Mouse (Mus musculus) forebrain, embryonic 11.5 days (tissue): ENCODE measurements around the gene Trpm3. TPM values are rescaled to one million over a fixed set of nuclear protein-coding genes. Genes with fewer than 3 reads are reported as not detected.

Source experiments
- ATAC-seq: fragments of 200-750 bp; cut with Nextera tagmentation; replicated peaks from 2 replicates; pipeline ENCODE4 v1.8.0; 2017; ENCODE audit warnings: moderate TSS enrichment; ENCODE audit not compliant: low FRiP score
- DNase-seq: peaks from one replicate; pipeline ENCODE4 v3.0.0-alpha.2; 2017; ENCODE audit warnings: low spot score
- H3K27ac ChIP-seq: fragments of 300-500 bp; sonication (generic); 2 replicates; pipeline ENCODE4 v1.5.1; 2014; ENCODE audit warnings: low read depth, low read length
- H3K27me3 ChIP-seq: fragments of 300-500 bp; sonication (generic); 2 replicates; pipeline ENCODE4 v1.6.1; 2014; ENCODE audit warnings: mild to moderate bottlenecking, low read length, mixed read lengths; ENCODE audit not compliant: control insufficient read depth, insufficient read depth
- H3K36me3 ChIP-seq: fragments of 300-500 bp; sonication (generic); 2 replicates; pipeline ENCODE4 v1.6.1; 2014; ENCODE audit warnings: mild to moderate bottlenecking, low read length, moderate library complexity, mixed read lengths; ENCODE audit not compliant: control insufficient read depth, insufficient read depth
- H3K4me1 ChIP-seq: fragments of 300-500 bp; sonication (generic); replicated peaks from 2 replicates; pipeline ENCODE4 v1.6.1; 2014; ENCODE audit warnings: low read length, mixed read lengths; ENCODE audit not compliant: control insufficient read depth, insufficient read depth
- H3K4me2 ChIP-seq: fragments of 300-500 bp; sonication (generic); 2 replicates; pipeline ENCODE4 v1.6.1; 2014; ENCODE audit warnings: low read depth, mild to moderate bottlenecking, low read length, moderate library complexity, mixed read lengths; ENCODE audit not compliant: severe bottlenecking
- H3K4me3 ChIP-seq: fragments of 300-500 bp; sonication (generic); 2 replicates; pipeline ENCODE4 v1.5.1; 2014; ENCODE audit warnings: low read depth, low read length
- H3K9ac ChIP-seq: fragments of 300-500 bp; sonication (generic); 2 replicates; pipeline ENCODE4 v1.6.1; 2014; ENCODE audit warnings: low read length
- H3K9me3 ChIP-seq: fragments of 300-500 bp; sonication (generic); 2 replicates; pipeline ENCODE4 v1.6.1; 2016; ENCODE audit warnings: low read length, mixed read lengths; ENCODE audit not compliant: control insufficient read depth
- WGBS: fragments of 180-500 bp; shearing (Covaris S2); extraction: QIAGEN DNeasy Blood & Tissue Kit; methylation state at CpG from one replicate; pipeline ENCODE4 v1.1.7; 2014; 5-methylcytosine and 5-hydroxymethylcytosine counted together
- polyA plus RNA-seq: library from polyadenylated mRNA; unstranded; fragments of >200 nt; fragmentation: Nextera tagmentation; extraction: Ambion mirVana; gene quantifications from 2 replicates; pipeline ENCODE4 v1.2.1, GENCODE M21; 2014

Gene Trpm3
- polyA plus RNA-seq, 1 experiment from 2014 or later, result 9.2 TPM

GRCm38 (mm10) chr19:22781579-22781978 is 642.7 kb downstream of the Trpm3 start:
- Histone ChIP-seq H3K27ac (no peak overlapping the region), H3K27me3 (no peaks in the 10 kb centered on the region), H3K9ac (no peak overlapping the region), H3K4me1 (no peaks in the 10 kb centered on the region), H3K4me2 (no peak overlapping the region), H3K9me3 (no peaks in the 10 kb centered on the region), H3K4me3 (no peak overlapping the region), H3K36me3 (no peaks in the 10 kb centered on the region)
- no peak for ATAC-seq
- no peak for DNase-seq

- no peak overlapping the region for H3K4me3 ChIP-seq
- no peak overlapping the region for H3K27ac ChIP-seq
- DNase-seq (no peak), ATAC-seq (no peak)
- H3K36me3 ChIP-seq, result no peaks in the 10 kb centered on the region
- no peak overlapping the region for H3K9ac ChIP-seq
- H3K9me3 ChIP-seq, result no peaks in the 10 kb centered on the region
- 86% methylated on average over 2 of the region's 2 CpGs for WGBS
- no peaks in the 10 kb centered on the region for H3K27me3 ChIP-seq
- H3K4me1 ChIP-seq, result no peaks in the 10 kb centered on the region
- H3K4me2 ChIP-seq, result no peak overlapping the region
Measured at GRCm38 (mm10) chr19:22783745-22784144, 644.9 kb downstream of the Trpm3 start.

DNA sequence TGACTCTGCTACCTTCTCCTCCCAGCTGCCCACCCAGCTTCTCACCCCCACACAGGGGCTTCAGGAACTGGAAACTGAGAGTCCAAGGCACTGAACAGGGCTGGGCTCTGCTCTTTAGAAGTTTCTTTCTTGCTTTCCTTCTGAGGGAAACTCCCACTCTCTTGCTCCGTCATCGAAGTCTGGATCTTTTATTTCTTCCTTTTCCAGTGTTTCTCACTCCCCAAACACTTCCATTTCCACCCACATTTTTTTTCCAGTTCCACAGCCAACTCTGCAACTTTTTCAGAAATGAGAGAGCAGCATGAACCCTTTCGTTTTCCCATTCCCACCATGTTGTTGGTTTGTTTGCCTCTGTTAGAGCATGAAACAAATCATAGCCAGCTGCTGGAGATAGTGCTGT is 650.9 kb downstream of the Trpm3 start:
- no peak for ATAC-seq
- H3K4me2 ChIP-seq, result no peak overlapping the region
- H3K4me3 ChIP-seq, result no peak overlapping the region
- no peaks in the 10 kb centered on the region for H3K9me3 ChIP-seq
- H3K36me3 ChIP-seq, result no peaks in the 10 kb centered on the region
- H3K27ac ChIP-seq, result no peak overlapping the region
- DNase-seq, result no peak
- 88% methylated on average over 3 of the region's 3 CpGs for WGBS
- no peaks in the 10 kb centered on the region for H3K27me3 ChIP-seq
- H3K4me1 ChIP-seq, result no peaks in the 10 kb centered on the region
- no peak overlapping the region for H3K9ac ChIP-seq

DNA sequence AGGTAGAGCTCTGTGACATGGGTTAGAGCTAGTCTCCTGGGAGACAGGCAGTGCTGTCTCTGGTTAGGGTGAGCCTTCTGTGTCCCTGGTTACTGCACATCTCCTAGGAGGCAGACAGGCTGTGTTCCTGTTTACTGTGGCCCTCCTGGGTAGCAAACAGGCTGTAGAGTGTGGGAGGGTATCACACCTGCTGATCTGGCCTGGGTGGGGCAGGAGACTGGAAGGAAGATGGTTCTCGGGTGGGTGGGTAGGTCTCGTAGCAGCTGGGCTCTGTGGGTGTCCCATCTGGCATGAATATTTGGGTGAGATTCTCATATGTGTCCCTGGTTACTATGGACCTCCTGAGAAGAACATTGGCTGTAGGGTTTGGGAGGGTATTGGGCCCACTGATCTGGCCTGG is 658.1 kb downstream of the Trpm3 start:
- ATAC-seq (no peak), DNase-seq (no peak)
- H3K27ac ChIP-seq, result no peak overlapping the region
- no peaks in the 10 kb centered on the region for H3K36me3 ChIP-seq
- H3K9ac ChIP-seq, result no peak overlapping the region
- H3K4me1 ChIP-seq, result no peaks in the 10 kb centered on the region
- H3K27me3 ChIP-seq, result no peaks in the 10 kb centered on the region
- H3K4me3 ChIP-seq, result no peak overlapping the region
- H3K4me2 ChIP-seq, result no peak overlapping the region
- 98% methylated on average over 2 of the region's 2 CpGs for WGBS
- no peaks in the 10 kb centered on the region for H3K9me3 ChIP-seq

DNA sequence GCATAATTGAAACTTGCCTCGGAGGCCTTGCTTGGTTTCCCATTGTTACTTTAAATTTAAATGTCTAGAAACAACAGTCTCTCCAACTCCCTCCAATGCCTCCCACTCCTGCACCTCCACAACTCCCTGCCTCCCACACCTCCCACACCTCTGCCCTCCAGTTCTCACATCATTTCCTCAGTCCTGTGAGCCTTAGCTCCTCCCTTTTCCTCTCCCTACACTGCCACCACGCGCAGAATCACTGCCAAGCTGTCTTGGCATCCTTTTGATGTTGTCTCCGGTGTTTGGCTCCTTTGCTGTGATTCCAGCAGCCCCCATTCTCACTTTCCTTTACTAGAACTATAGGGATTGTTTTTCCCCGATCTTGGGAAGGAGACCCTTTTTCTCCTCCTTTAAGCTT is 661.6 kb downstream of the Trpm3 start:
- DNase-seq (no peak), ATAC-seq (no peak)
- H3K36me3 ChIP-seq, result no peaks in the 10 kb centered on the region
- H3K4me1 ChIP-seq, result no peaks in the 10 kb centered on the region
- H3K27ac ChIP-seq, result no peak overlapping the region
- no peak overlapping the region for H3K4me3 ChIP-seq
- H3K4me2 ChIP-seq, result no peak overlapping the region
- H3K9ac ChIP-seq, result no peak overlapping the region
- no peaks in the 10 kb centered on the region for H3K9me3 ChIP-seq
- H3K27me3 ChIP-seq, result no peaks in the 10 kb centered on the region
- WGBS, result 46% methylated on average over 5 of the region's 5 CpGs

DNA sequence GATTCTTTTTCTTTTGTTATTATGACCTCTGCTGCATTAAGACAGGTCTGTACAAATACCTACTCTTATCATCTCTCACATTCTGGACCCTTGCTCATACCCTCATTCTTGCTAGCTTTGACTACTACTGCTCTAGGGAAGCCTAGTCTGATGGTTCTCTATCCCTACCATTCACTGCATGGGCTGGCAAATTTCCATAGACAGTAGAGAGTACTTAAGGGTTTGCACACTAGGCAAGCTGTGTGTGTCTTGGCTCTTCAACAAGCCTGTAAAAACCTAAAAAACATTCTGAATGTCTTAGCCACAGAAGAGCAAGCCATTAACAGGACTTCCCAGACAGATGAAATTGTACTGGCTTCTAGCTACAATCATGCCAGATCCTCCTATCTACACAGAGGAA is 664.5 kb downstream of the Trpm3 start:
- H3K9me3 ChIP-seq, result no peaks in the 10 kb centered on the region
- no peak overlapping the region for H3K4me3 ChIP-seq
- no peak overlapping the region for H3K4me2 ChIP-seq
- H3K27me3 ChIP-seq, result no peaks in the 10 kb centered on the region
- H3K9ac ChIP-seq, result no peak overlapping the region
- no peak overlapping the region for H3K27ac ChIP-seq
- H3K4me1 ChIP-seq, result no peaks in the 10 kb centered on the region
- no peaks in the 10 kb centered on the region for H3K36me3 ChIP-seq
- ATAC-seq (no peak), DNase-seq (no peak)

DNA sequence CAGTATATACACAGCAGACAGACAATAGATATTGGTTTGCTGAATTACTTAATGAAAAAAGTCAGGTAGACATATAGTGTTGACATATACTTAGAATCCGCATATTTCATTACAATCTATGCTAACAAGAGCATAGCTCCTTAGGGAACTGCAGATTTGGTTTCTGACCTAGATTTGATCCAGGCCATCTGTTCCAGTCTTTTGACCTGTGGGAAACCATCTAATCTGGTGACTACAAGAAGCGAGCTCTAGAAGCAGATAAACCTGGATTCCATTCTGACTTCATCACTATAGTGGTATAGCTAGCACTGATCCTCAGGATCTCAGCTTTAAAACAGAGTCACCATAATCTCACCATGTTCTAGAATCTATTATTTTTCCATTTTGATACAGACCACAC is 665.5 kb downstream of the Trpm3 start:
- no peak for DNase-seq
- H3K4me2 ChIP-seq, result no peak overlapping the region
- H3K4me3 ChIP-seq, result no peak overlapping the region
- H3K9me3 ChIP-seq, result no peaks in the 10 kb centered on the region
- no peaks in the 10 kb centered on the region for H3K36me3 ChIP-seq
- ATAC-seq, result no peak
- no peak overlapping the region for H3K9ac ChIP-seq
- H3K4me1 ChIP-seq, result no peaks in the 10 kb centered on the region
- WGBS, result 89% methylated on average over 2 of the region's 2 CpGs
- H3K27me3 ChIP-seq, result no peaks in the 10 kb centered on the region
- no peak overlapping the region for H3K27ac ChIP-seq

DNA sequence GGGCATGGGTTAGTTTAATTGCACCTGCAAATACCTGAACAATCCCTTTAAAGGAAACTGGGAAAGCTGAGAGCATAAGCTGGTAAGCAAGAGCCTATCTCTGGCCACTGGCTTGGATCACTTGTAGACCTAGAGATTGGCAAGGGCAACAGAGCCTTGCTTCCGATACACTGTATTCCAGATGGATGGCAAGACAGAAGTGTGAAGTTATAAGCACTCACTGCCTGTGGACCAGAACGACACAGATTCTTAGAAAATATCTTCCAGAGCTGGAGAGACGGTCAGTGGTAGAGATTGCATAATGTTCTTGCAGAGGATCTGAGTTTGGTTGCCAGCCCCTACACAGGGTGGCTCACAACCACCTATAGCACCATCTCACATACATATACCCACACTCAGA is 671.4 kb downstream of the Trpm3 start:
- no peaks in the 10 kb centered on the region for H3K36me3 ChIP-seq

DNA sequence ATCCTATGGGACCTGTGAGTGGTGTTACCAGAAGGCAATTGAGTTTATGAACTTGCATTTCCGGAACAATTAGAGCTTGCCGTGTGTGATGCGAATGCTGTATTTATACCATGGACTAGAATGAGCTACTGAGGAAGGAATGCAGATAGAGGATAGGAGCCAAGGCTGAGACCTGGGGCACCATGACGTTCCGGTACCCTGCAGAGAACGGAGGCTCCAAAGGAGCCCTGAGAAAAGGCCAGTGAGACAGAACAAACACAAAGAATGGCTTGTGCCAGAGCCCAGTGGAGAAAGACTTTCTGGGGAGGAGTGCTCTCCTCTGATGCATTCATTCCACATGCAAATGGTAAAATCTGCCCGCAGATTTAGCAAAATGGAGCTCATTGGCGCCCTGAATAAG is 682.9 kb downstream of the Trpm3 start:
- H3K9ac ChIP-seq, result no peak overlapping the region
- H3K4me2 ChIP-seq, result no peak overlapping the region
- no peaks in the 10 kb centered on the region for H3K27me3 ChIP-seq
- ATAC-seq (no peak), DNase-seq (no peak)
- no peak overlapping the region for H3K4me3 ChIP-seq
- 78% methylated on average over 8 of the region's 8 CpGs for WGBS
- H3K27ac ChIP-seq, result no peak overlapping the region
- no peaks in the 10 kb centered on the region for H3K9me3 ChIP-seq
- no peaks in the 10 kb centered on the region for H3K36me3 ChIP-seq
- peaks cover 7% of the 10 kb centered on the region; the same call in 1 of the 2 replicates for H3K4me1 ChIP-seq

More for the DNA sequence above, 671.4 kb downstream of the Trpm3 start:
- no peaks in the 10 kb centered on the region for H3K9me3 ChIP-seq
- H3K27ac ChIP-seq, result no peak overlapping the region
- H3K9ac ChIP-seq, result no peak overlapping the region
- ATAC-seq (no peak), DNase-seq (no peak)
- H3K4me1 ChIP-seq, result no peaks in the 10 kb centered on the region
- WGBS, result 94% methylated on average over 3 of the region's 3 CpGs
- no peaks in the 10 kb centered on the region for H3K27me3 ChIP-seq
- H3K4me2 ChIP-seq, result no peak overlapping the region
- no peak overlapping the region for H3K4me3 ChIP-seq
